Comparison of ENCODE assay signal across 10 mouse cellular contexts in the genomic region with DNA sequence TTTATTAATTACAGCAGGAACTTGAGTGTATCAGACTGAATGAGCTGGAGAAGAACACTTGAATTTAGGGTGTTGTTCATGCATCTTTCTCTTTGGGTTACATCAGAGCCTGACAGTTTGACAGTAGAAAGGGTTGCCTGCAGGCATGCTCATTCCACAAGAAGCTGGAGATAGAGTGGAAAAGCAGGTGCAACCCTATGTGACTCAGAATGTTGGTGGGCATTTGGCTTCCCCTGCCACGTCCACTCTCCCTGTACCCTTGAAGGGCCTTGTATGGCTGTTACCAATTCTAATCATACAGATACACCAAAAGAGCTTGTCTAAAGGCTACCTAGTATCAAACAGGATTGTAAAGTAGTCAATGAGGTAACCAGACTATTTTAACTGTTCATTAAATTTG.
A peak's percentile ranks its signal among the peaks of the same experiment; 100 is the strongest.
DNase-seq lines count a peak whose midpoint lies in the region; ATAC-seq and TF ChIP-seq lines count a peak whose summit lies in the region.
"Had no signal": no experiment of that assay in that cellular context is flagged by ENCODE, and none has a peak within 500 bp of the region (broad histone marks: within the 10 kb centered on the region; RNA-seq: fewer than 3 reads in every experiment).

No protein-coding gene starts in this region.

- TF ChIP-seq CTCF in cortical plate, adult 2 months (IDR thresholded peaks at IDR 0.05; ENCODE audit: extremely low read depth, insufficient read depth, low read length), result no peak

- WGBS in heart, embryonic 14.5 days, result 31% methylated on average over 1 of the region's 1 CpGs
- WGBS in liver, embryonic 12.5 days (ENCODE audit: insufficient replicate concordance), result 81% methylated on average over 1 of the region's 1 CpGs
- 78% methylated on average over 1 of the region's 1 CpGs for WGBS in liver, embryonic 11.5 days
- 82% methylated on average over 1 of the region's 1 CpGs for WGBS in liver, embryonic 16.5 days (ENCODE audit: insufficient replicate concordance)

- ATAC-seq in heart, embryonic 14.5 days (ENCODE audit: insufficient number of reproducible peaks, insufficient read depth, low FRiP score, low read depth), result no peak
- ATAC-seq in liver, embryonic 12.5 days, result no peak
- no peak for ATAC-seq in liver, embryonic 11.5 days (replicated peaks; ENCODE audit: low FRiP score)
- ATAC-seq in liver, embryonic 16.5 days (ENCODE audit: low read depth), result no peak

- H3K27ac ChIP-seq in heart, embryonic 14.5 days (replicated peaks in 1 of 2; ENCODE audit: control insufficient read depth in 1 of 2, insufficient read depth in 1 of 2, low read depth in 2 of 2, low read length in 2 of 2), result peak overlapping the region; percentile 89 to 91
- H3K27ac ChIP-seq in liver, embryonic 12.5 days, result peak overlapping the region; percentile 82
- H3K27ac ChIP-seq in liver, embryonic 11.5 days (ENCODE audit: low read depth, low read length), result no peak overlapping the region; the same call in 1 of the 2 replicates
- peak overlapping the region; percentile 24; the same call in 1 of the 2 replicates for H3K27ac ChIP-seq in cortical plate, adult 2 months (ENCODE audit: insufficient read depth, low read length)
- peak overlapping the region; percentile 46; the same call in 1 of the 2 replicates for H3K27ac ChIP-seq in liver, embryonic 16.5 days (ENCODE audit: low read length)
- H3K27ac ChIP-seq: limb, embryonic 13.5 days had no signal

- peak overlapping the region; percentile 24; the same call in 1 of the 2 replicates for H3K4me2 ChIP-seq in heart, embryonic 14.5 days (ENCODE audit: low read length)
- no peak overlapping the region for H3K4me2 ChIP-seq in liver, embryonic 12.5 days
- no peak overlapping the region for H3K4me2 ChIP-seq in liver, embryonic 11.5 days
- no peak overlapping the region for H3K4me2 ChIP-seq in liver, embryonic 16.5 days (ENCODE audit: low read depth, low read length)
- H3K4me2 ChIP-seq: limb, embryonic 13.5 days had no signal

- no peaks in the 10 kb centered on the region for H3K27me3 ChIP-seq in heart, embryonic 14.5 days (ENCODE audit: control insufficient read depth, insufficient read depth, low read length)
- H3K27me3 ChIP-seq in liver, embryonic 12.5 days (replicated peaks), result no peaks in the 10 kb centered on the region
- H3K27me3 ChIP-seq in liver, embryonic 11.5 days (replicated peaks; ENCODE audit: control insufficient read depth, insufficient read depth, low read length), result no peaks in the 10 kb centered on the region
- H3K27me3 ChIP-seq in liver, embryonic 16.5 days (ENCODE audit: control insufficient read depth, insufficient read depth, low read depth, low read length), result no peaks in the 10 kb centered on the region
- H3K27me3 ChIP-seq: limb, embryonic 13.5 days had no signal

- H3K9ac ChIP-seq in heart, embryonic 14.5 days (ENCODE audit: low read length), result peak overlapping the region; percentile 55; the same call in 1 of the 2 replicates
- no peak overlapping the region for H3K9ac ChIP-seq in liver, embryonic 12.5 days
- no peak overlapping the region for H3K9ac ChIP-seq in liver, embryonic 11.5 days (ENCODE audit: low read depth, low read length)
- H3K9ac ChIP-seq in liver, embryonic 16.5 days (ENCODE audit: low read depth, low read length), result no peak overlapping the region
- H3K9ac ChIP-seq: limb, embryonic 13.5 days had no signal

- H3K4me3 ChIP-seq in heart, embryonic 14.5 days (ENCODE audit: control insufficient read depth in 1 of 2, insufficient read depth in 1 of 2, low read depth in 1 of 2, low read length in 2 of 2), result no peak overlapping the region
- H3K4me3 ChIP-seq in liver, embryonic 12.5 days, result no peak overlapping the region
- no peak overlapping the region for H3K4me3 ChIP-seq in liver, embryonic 11.5 days (ENCODE audit: low read depth, low read length)
- H3K4me3 ChIP-seq in cortical plate, adult 2 months (ENCODE audit: insufficient read depth, low read length), result no peak overlapping the region
- no peak overlapping the region for H3K4me3 ChIP-seq in liver, embryonic 16.5 days (ENCODE audit: low read depth, low read length)
- H3K4me3 ChIP-seq: limb, embryonic 13.5 days had no signal

- H3K36me3 ChIP-seq in heart, embryonic 14.5 days (ENCODE audit: control insufficient read depth, insufficient read depth, low read length), result peaks cover 35% of the 10 kb centered on the region
- H3K36me3 ChIP-seq in liver, embryonic 12.5 days, result peaks cover 6% of the 10 kb centered on the region
- H3K36me3 ChIP-seq in liver, embryonic 11.5 days (ENCODE audit: control insufficient read depth, insufficient read depth, low read length), result peaks cover 2% of the 10 kb centered on the region; the same call in 1 of the 2 replicates
- no peaks in the 10 kb centered on the region for H3K36me3 ChIP-seq in liver, embryonic 16.5 days (ENCODE audit: control insufficient read depth, insufficient read depth)

- no peak for TF ChIP-seq POLR2A in cortical plate, adult 2 months (IDR thresholded peaks at IDR 0.05; ENCODE audit: extremely low read depth, insufficient read depth, low read length)

- no peak for DNase-seq in heart, adult 11 months
- no peak for DNase-seq in liver, embryonic 11.5 days (ENCODE audit: low spot score)
- DNase-seq in frontal cortex, postnatal 10 days (ENCODE audit: low spot score in 2 of 2), result no peak
- DNase-seq in thymus, postnatal 25 days, result no peak
- DNase-seq: thymus, adult 2 months had no signal

- peaks cover 45 to 96% of the 10 kb centered on the region in 2 experiments for H3K4me1 ChIP-seq in heart, embryonic 14.5 days (ENCODE audit: control insufficient read depth in 2 of 2, insufficient read depth in 2 of 2, low read length in 2 of 2)
- H3K4me1 ChIP-seq in liver, embryonic 12.5 days, result peaks cover 89% of the 10 kb centered on the region
- H3K4me1 ChIP-seq in liver, embryonic 11.5 days (replicated peaks; ENCODE audit: control insufficient read depth, insufficient read depth, low read length), result peaks cover 59% of the 10 kb centered on the region
- peaks cover 26% of the 10 kb centered on the region for H3K4me1 ChIP-seq in cortical plate, adult 2 months (ENCODE audit: control insufficient read depth, insufficient read depth, low read length)
- peaks cover 71% of the 10 kb centered on the region for H3K4me1 ChIP-seq in liver, embryonic 16.5 days (ENCODE audit: control insufficient read depth, low read depth, low read length)

- no peaks in the 10 kb centered on the region for H3K9me3 ChIP-seq in heart, embryonic 14.5 days (ENCODE audit: control insufficient read depth, low read length)
- no peaks in the 10 kb centered on the region for H3K9me3 ChIP-seq in liver, embryonic 12.5 days (replicated peaks)
- no peaks in the 10 kb centered on the region for H3K9me3 ChIP-seq in liver, embryonic 11.5 days (ENCODE audit: control insufficient read depth, low read length)
- no peaks in the 10 kb centered on the region for H3K9me3 ChIP-seq in liver, embryonic 16.5 days (replicated peaks; ENCODE audit: control insufficient read depth, low read length)
- H3K9me3 ChIP-seq: limb, embryonic 13.5 days had no signal
